Mouse (Mus musculus): Measurements from ENCODE around the gene Arl3. TPM values are rescaled to one million over a fixed set of nuclear protein-coding genes. Genes with fewer than 3 reads are reported as not detected.

Gene Arl3
- polyA plus RNA-seq, 1 experiment from 2014 or later: 72.5 TPM

DNA sequence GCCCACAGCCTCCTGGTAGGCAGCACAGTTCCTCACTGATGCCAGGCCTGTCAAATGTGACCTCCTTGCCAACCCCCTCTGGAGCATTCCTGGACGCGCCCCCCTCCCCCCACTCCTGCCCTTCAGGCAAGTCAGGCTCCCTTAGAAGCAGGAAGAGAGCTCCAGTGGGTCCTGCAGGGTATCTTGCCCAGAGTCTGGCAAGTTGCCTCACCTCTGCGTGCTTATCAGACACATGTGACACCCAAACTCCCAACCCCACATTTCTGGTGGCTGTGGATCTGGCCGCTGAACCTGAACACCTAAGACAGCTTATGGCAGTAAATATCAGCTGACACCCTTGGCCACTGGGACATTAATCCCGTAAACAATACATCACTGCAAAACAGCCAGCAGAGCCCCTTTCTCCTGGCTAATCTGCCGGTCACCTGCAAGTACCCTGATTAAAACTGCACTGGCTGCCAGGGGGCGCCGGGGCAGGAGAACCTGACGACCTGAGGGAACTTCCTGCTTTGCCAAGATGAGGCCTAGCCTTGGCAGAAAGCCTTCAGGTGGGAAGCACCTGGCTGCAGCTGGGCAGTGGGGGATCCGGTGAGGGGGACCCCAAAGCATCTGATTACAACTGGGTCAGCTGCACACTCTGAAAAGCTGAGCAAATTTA is 40.8 kb downstream of the Arl3 start:
- ATAC-seq (ENCODE audit: insufficient number of reproducible peaks, insufficient read depth, low FRiP score, low read depth): no peak
- peak overlapping the region; percentile 26 for H3K4me2 ChIP-seq (ENCODE audit: low read length)

DNA sequence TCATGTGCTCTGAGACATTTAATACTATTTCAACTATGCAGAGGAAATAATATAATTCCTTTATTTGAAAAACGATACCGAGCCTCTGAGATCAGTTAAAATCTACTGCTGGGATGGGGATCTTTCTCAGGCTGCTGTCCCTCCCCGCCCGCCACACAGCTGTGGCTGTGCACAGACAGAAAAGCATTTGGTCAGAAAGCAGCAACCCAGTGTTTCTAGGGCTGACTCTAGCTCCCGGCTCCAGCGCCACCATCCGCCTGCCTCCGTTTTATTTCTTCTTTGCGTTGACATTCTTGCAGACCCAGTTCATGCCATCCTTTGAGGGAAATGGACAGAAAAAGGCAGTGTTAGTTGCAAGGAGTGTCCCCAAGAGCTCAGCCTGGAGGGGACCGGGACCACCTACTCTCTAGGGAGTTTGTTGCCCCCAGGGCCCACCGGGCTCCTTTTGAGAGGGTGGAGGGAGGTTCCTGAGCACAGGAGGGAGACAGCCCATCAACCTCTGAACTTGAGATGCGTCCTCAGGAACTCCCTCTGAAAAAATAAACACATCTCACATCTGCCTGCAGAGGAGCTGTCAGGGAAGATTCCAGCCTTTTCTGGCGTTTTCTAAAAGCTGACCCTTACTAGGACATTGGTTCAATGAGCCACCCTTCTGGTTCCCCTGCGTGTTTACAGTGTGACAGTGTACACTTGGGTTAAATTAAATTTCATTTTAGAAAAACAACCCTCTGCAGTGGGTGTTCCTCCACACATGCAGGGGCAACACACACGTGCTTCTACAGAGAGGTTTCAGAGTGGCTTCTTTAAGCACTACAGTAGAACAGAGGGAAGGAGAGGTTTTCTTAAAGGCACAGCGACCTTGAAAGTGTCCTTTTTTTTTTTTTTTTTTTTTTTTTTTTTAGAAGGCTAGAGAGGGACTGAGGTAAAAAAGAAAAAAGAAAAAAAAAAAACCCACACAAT is 41.6 kb downstream of the Arl3 start:
- WGBS: 13% methylated on average over 16 of the region's 16 CpGs
- H3K36me3 ChIP-seq (ENCODE audit: control insufficient read depth, insufficient read depth, low read length): no peaks in the 10 kb centered on the region
- no peaks in the 10 kb centered on the region for H3K27me3 ChIP-seq (ENCODE audit: control insufficient read depth, insufficient read depth, low read length)
- H3K4me1 ChIP-seq (ENCODE audit: control insufficient read depth in 2 of 2, insufficient read depth in 2 of 2, low read length in 2 of 2): peaks cover 57 to 64% of the 10 kb centered on the region in 2 experiments
- no peak for ATAC-seq (ENCODE audit: insufficient number of reproducible peaks, insufficient read depth, low FRiP score, low read depth)
- peak overlapping the region; percentile 26 for H3K4me2 ChIP-seq (ENCODE audit: low read length)
- H3K27ac ChIP-seq (replicated peaks in 1 of 2; ENCODE audit: control insufficient read depth in 1 of 2, insufficient read depth in 1 of 2, low read depth in 2 of 2, low read length in 2 of 2): peak overlapping the region; percentile 95 to 98
- no peaks in the 10 kb centered on the region for H3K9me3 ChIP-seq (ENCODE audit: control insufficient read depth, low read length)
- no peak overlapping the region for H3K4me3 ChIP-seq (ENCODE audit: control insufficient read depth in 1 of 2, insufficient read depth in 1 of 2, low read depth in 1 of 2, low read length in 2 of 2)
- peak overlapping the region; percentile 76 for H3K9ac ChIP-seq (ENCODE audit: low read length)

More for the DNA sequence above, 40.8 kb downstream of the Arl3 start:
- 10% methylated on average over 10 of the region's 10 CpGs for WGBS
- no peaks in the 10 kb centered on the region for H3K36me3 ChIP-seq (ENCODE audit: control insufficient read depth, insufficient read depth, low read length)
- H3K4me1 ChIP-seq (ENCODE audit: control insufficient read depth in 2 of 2, insufficient read depth in 2 of 2, low read length in 2 of 2): peaks cover 56 to 58% of the 10 kb centered on the region in 2 experiments
- peak overlapping the region; percentile 31; the same call in 1 of the 2 replicates for H3K9ac ChIP-seq (ENCODE audit: low read length)
- no peaks in the 10 kb centered on the region for H3K9me3 ChIP-seq (ENCODE audit: control insufficient read depth, low read length)
- peak overlapping the region; percentile 67 to 98 for H3K27ac ChIP-seq (replicated peaks in 1 of 2; ENCODE audit: control insufficient read depth in 1 of 2, insufficient read depth in 1 of 2, low read depth in 2 of 2, low read length in 2 of 2)
- no peak overlapping the region for H3K4me3 ChIP-seq (ENCODE audit: control insufficient read depth in 1 of 2, insufficient read depth in 1 of 2, low read depth in 1 of 2, low read length in 2 of 2)
- no peaks in the 10 kb centered on the region for H3K27me3 ChIP-seq (ENCODE audit: control insufficient read depth, insufficient read depth, low read length)

DNA sequence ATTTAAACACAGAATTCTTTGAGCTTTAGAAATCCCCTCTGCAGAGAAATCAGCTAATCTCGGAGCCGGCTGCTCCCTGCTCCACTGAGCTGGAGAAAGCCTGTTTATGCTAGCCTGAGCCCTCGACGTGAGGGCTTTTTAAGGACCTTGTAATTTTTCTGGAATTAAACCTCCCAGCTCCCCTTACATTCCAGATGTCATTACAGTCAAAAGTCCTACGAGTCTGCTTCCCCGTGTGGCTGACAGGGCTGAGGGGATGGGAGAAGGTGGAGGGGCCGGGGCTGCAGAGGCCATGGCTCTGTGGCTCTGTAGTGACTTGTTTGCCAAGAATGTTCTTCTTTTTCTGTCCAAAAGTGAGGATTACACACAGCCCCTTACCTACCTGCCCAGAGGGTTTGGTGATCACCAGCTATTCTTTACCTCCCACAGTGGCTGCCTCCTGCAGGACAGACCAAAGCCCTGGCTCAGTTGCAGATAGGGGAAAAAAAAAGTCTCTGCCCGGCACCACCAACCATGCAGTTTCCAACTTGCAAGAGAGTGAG is 42.5 kb downstream of the Arl3 start:
- 19% methylated on average over 8 of the region's 8 CpGs for WGBS
- H3K4me2 ChIP-seq (ENCODE audit: low read length): peak overlapping the region; percentile 26
- H3K27ac ChIP-seq (replicated peaks in 1 of 2; ENCODE audit: control insufficient read depth in 1 of 2, insufficient read depth in 1 of 2, low read depth in 2 of 2, low read length in 2 of 2): peak overlapping the region; percentile 95 to 98
- H3K27me3 ChIP-seq (ENCODE audit: control insufficient read depth, insufficient read depth, low read length): no peaks in the 10 kb centered on the region
- peak overlapping the region; percentile 76 for H3K9ac ChIP-seq (ENCODE audit: low read length)
- H3K4me3 ChIP-seq (ENCODE audit: control insufficient read depth in 1 of 2, insufficient read depth in 1 of 2, low read depth in 1 of 2, low read length in 2 of 2): no peak overlapping the region
- H3K9me3 ChIP-seq (ENCODE audit: control insufficient read depth, low read length): no peaks in the 10 kb centered on the region
- no peaks in the 10 kb centered on the region for H3K36me3 ChIP-seq (ENCODE audit: control insufficient read depth, insufficient read depth, low read length)
- ATAC-seq (ENCODE audit: insufficient number of reproducible peaks, insufficient read depth, low FRiP score, low read depth): no peak
- H3K4me1 ChIP-seq (ENCODE audit: control insufficient read depth in 2 of 2, insufficient read depth in 2 of 2, low read length in 2 of 2): peaks cover 62 to 72% of the 10 kb centered on the region in 2 experiments

DNA sequence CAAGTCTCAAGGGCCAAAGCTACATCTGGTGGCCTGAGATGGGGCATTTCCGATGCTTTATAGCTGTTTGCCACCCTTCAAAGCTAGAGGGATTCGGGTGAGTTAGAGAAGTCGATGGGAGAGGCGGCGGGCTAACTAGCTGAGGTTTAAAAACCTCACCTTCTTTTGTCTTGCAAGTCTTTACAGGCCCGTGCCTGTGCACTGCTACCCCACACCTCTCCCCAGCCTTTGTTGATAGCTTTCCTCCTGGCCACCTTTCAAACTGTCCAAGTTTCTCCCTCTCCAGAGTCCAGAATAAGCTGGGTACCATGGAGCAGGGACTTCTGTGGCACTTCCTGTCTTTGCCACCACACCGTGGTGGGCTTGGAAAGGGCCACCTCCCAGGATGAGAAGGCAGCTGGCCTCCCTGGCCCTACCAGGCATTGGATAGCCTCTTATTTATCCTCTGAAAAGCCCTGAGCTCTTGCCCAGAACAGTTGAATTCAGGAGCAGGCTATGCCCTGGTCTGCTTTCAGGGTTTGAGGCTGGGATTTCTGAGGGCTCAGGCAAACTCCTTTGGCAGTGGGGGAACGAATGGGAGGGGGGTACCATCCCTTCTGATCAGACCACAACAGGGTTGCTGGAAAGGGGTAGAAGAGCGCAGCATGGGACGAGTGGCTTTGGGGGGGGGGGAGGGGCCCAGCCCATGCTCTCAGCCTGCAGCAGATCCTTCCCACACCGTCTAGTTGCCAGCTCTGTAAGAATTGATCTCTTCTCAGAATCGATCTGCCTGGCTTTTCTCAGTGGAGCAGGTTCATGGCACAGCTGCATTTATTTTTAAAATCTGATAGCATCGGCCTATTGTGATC is 43.2 kb downstream of the Arl3 start:
- Histone ChIP-seq H3K9ac (ENCODE audit: low read length) (peak overlapping the region; percentile 76), H3K36me3 (ENCODE audit: control insufficient read depth, insufficient read depth, low read length) (no peaks in the 10 kb centered on the region), H3K27me3 (ENCODE audit: control insufficient read depth, insufficient read depth, low read length) (no peaks in the 10 kb centered on the region), H3K27ac (replicated peaks in 1 of 2; ENCODE audit: control insufficient read depth in 1 of 2, insufficient read depth in 1 of 2, low read depth in 2 of 2, low read length in 2 of 2) (peak overlapping the region; percentile 95 to 98), H3K4me1 (ENCODE audit: control insufficient read depth in 2 of 2, insufficient read depth in 2 of 2, low read length in 2 of 2) (peaks cover 65 to 79% of the 10 kb centered on the region in 2 experiments), H3K4me2 (ENCODE audit: low read length) (peak overlapping the region; percentile 73), H3K9me3 (ENCODE audit: control insufficient read depth, low read length) (no peaks in the 10 kb centered on the region), H3K4me3 (ENCODE audit: control insufficient read depth in 1 of 2, insufficient read depth in 1 of 2, low read depth in 1 of 2, low read length in 2 of 2) (no peak overlapping the region)
- 23% methylated on average over 13 of the region's 13 CpGs for WGBS
- ATAC-seq (ENCODE audit: insufficient number of reproducible peaks, insufficient read depth, low FRiP score, low read depth): no peak

DNA sequence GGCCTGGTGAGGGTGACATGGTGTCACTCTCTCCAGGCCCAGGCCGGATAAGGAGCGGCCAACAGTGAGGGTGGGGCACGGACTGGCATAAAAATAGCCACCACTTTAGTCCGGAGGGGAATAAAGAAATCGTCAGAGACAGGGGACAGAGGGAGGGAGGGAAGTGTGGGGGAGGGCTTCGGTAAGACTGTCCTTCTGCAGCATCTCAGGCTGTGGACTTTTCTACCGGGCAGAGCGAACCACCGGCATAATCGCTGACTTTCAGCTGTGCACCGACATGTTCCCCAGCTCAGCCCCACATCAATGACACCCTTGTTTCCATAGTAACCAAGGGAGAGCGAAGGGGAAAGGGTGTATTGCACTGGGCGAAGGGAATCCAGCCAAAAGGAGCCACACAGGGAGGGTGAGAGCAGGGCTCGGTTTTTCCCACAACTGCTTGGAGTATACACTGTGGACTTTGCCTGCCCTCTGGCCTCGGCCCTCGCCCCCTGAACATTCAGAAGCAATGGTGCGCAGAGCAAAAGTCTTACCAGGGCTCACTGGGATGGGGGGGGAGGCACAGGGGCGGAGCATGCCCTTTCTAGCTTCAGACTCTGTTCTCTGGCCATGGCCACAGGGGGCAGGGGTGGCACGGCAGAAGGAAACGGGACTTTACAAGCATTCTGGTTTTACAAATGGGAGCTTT is 44.3 kb downstream of the Arl3 start:
- H3K4me3 ChIP-seq (ENCODE audit: control insufficient read depth in 1 of 2, insufficient read depth in 1 of 2, low read depth in 1 of 2, low read length in 2 of 2): peak overlapping the region; percentile 18 to 36
- H3K27ac ChIP-seq (replicated peaks in 1 of 2; ENCODE audit: control insufficient read depth in 1 of 2, insufficient read depth in 1 of 2, low read depth in 2 of 2, low read length in 2 of 2): peak overlapping the region; percentile 95 to 98
- WGBS: 3% methylated on average over 20 of the region's 20 CpGs
- H3K27me3 ChIP-seq (ENCODE audit: control insufficient read depth, insufficient read depth, low read length): no peaks in the 10 kb centered on the region
- H3K36me3 ChIP-seq (ENCODE audit: control insufficient read depth, insufficient read depth, low read length): no peaks in the 10 kb centered on the region
- H3K4me2 ChIP-seq (ENCODE audit: low read length): peak overlapping the region; percentile 73
- peak; percentile 61 for ATAC-seq (ENCODE audit: insufficient number of reproducible peaks, insufficient read depth, low FRiP score, low read depth)
- no peaks in the 10 kb centered on the region for H3K9me3 ChIP-seq (ENCODE audit: control insufficient read depth, low read length)
- H3K4me1 ChIP-seq (ENCODE audit: control insufficient read depth in 2 of 2, insufficient read depth in 2 of 2, low read length in 2 of 2): peaks cover 76 to 90% of the 10 kb centered on the region in 2 experiments
- H3K9ac ChIP-seq (ENCODE audit: low read length): peak overlapping the region; percentile 76

DNA sequence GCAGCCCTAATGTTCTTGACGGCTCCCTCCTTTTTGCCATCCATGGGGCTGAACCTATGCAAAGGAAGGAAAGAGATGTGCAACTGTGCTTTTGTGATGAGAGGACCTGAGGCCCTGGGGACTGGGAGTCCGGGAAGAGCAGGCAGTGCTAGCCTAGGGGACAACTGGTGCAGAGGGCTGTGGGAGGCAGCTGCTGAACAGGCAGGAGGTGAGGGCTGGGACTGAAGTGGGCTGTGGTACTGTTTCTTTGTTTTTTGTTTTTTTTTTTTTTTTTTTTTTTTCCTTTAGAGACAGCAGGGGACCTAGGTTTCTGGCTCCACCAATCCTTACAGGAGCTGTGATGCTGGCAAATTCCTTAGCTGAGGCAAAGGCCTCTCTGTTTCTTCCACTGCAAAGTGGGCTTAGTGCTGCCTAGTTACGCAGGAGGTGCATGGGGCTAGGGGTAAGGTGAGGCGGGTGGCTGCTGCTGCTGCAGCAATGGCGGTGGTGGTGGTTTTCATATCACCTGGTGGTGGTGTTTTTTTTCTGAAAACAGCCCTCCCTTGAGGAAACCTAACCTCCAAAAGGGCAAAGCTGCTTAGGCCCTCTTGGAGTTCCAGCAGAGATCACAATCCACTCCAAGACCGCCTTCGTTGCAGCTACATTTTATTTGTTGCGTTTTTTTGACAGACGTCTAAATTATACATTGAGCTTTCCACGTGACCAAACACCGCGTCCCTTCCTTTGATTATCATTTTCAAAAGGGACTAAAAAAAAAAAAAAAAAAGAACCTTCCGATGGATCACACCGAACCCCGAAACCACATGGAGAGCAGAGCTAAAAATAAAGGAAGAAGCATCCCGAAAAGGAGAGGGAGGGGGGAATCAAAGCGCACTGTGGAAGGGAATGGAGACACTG is 45.1 kb downstream of the Arl3 start:
- Histone ChIP-seq H3K9ac (ENCODE audit: low read length) (peak overlapping the region; percentile 76), H3K4me3 (ENCODE audit: control insufficient read depth in 1 of 2, insufficient read depth in 1 of 2, low read depth in 1 of 2, low read length in 2 of 2) (peak overlapping the region; percentile 18 to 36), H3K4me1 (ENCODE audit: control insufficient read depth in 2 of 2, insufficient read depth in 2 of 2, low read length in 2 of 2) (peaks cover 79 to 95% of the 10 kb centered on the region in 2 experiments), H3K36me3 (ENCODE audit: control insufficient read depth, insufficient read depth, low read length) (no peaks in the 10 kb centered on the region), H3K4me2 (ENCODE audit: low read length) (peak overlapping the region; percentile 73), H3K27me3 (ENCODE audit: control insufficient read depth, insufficient read depth, low read length) (no peaks in the 10 kb centered on the region), H3K9me3 (ENCODE audit: control insufficient read depth, low read length) (no peaks in the 10 kb centered on the region), H3K27ac (replicated peaks in 1 of 2; ENCODE audit: control insufficient read depth in 1 of 2, insufficient read depth in 1 of 2, low read depth in 2 of 2, low read length in 2 of 2) (peak overlapping the region; percentile 95 to 98)
- 18% methylated on average over 17 of the region's 17 CpGs for WGBS
- ATAC-seq (ENCODE audit: insufficient number of reproducible peaks, insufficient read depth, low FRiP score, low read depth): no peak

Measured in heart, embryonic 14.5 days (tissue).